Mouse (Mus musculus) liver, postnatal 0 days (tissue): ENCODE measurements around the gene Fat3.

Experiments
- CTCF ChIP-seq: sonication (generic); IDR thresholded peaks from 2 replicates; pipeline ENCODE4 v1.5.1; 2016; ENCODE audit warnings: antibody characterized with exemption, low read depth
- EP300 ChIP-seq: IDR thresholded peaks from 2 replicates; pipeline ENCODE4 v1.6.1; 2016; ENCODE audit warnings: antibody characterized with exemption, low read depth, mild to moderate bottlenecking

GRCm38 (mm10) chr9:15957816-15958215, 543.3 kb downstream of the Fat3 start:
- TF ChIP-seq CTCF (no peak), EP300 (no peak)
